Comparison of ENCODE assay signal across 30 mouse cellular contexts in genomic region chr10:78573226-78573625, GRCm38 (mm10). TPM values are rescaled to one million over a fixed set of nuclear protein-coding genes. Genes with fewer than 3 reads are reported as not detected.
DNase-seq lines count a peak whose midpoint lies in the region; ATAC-seq lines count a peak whose summit lies in the region.
"Had no signal": no experiment of that assay in that cellular context is flagged by ENCODE, and none has a peak within 500 bp of the region (broad histone marks: within the 10 kb centered on the region; RNA-seq: fewer than 3 reads in every experiment).

No protein-coding gene starts in this region.

- H3K9me3 ChIP-seq in embryonic facial prominence, embryonic 10.5 days = no peaks in the 10 kb centered on the region
- H3K9me3 ChIP-seq in embryonic facial prominence, embryonic 14.5 days (ENCODE audit: control insufficient read depth, low read length) = no peaks in the 10 kb centered on the region
- H3K9me3 ChIP-seq in midbrain, embryonic 10.5 days (replicated peaks) = no peaks in the 10 kb centered on the region
- H3K9me3 ChIP-seq: heart, embryonic 12.5 days; kidney, embryonic 15.5 days had no signal

- H3K36me3 ChIP-seq in embryonic facial prominence, embryonic 10.5 days (replicated peaks) = peaks cover 16% of the 10 kb centered on the region
- H3K36me3 ChIP-seq in embryonic facial prominence, embryonic 14.5 days (ENCODE audit: control insufficient read depth, insufficient read depth, low read length) = peaks cover 18% of the 10 kb centered on the region
- peaks cover 13% of the 10 kb centered on the region for H3K36me3 ChIP-seq in midbrain, embryonic 10.5 days

- H3K4me2 ChIP-seq in embryonic facial prominence, embryonic 14.5 days (ENCODE audit: low read depth, low read length) = no peak overlapping the region

- H3K4me3 ChIP-seq in embryonic facial prominence, embryonic 10.5 days = no peak overlapping the region
- no peak overlapping the region for H3K4me3 ChIP-seq in embryonic facial prominence, embryonic 14.5 days (ENCODE audit: low read depth, low read length)
- no peak overlapping the region for H3K4me3 ChIP-seq in midbrain, embryonic 10.5 days

- H3K4me1 ChIP-seq in embryonic facial prominence, embryonic 10.5 days = peaks cover 14% of the 10 kb centered on the region
- H3K4me1 ChIP-seq in embryonic facial prominence, embryonic 14.5 days (ENCODE audit: control insufficient read depth, insufficient read depth, low read length) = peaks cover 12% of the 10 kb centered on the region
- H3K4me1 ChIP-seq in midbrain, embryonic 10.5 days = peaks cover 16% of the 10 kb centered on the region

- peak overlapping the region; percentile 92; the same call in 1 of the 2 replicates for H3K27ac ChIP-seq in embryonic facial prominence, embryonic 10.5 days (replicated peaks)
- peak overlapping the region; percentile 96 for H3K27ac ChIP-seq in embryonic facial prominence, embryonic 14.5 days (replicated peaks; ENCODE audit: low read depth, low read length)
- no peak overlapping the region for H3K27ac ChIP-seq in midbrain, embryonic 10.5 days (replicated peaks)
- H3K27ac ChIP-seq: macrophage had no signal

- no peaks in the 10 kb centered on the region for H3K27me3 ChIP-seq in embryonic facial prominence, embryonic 10.5 days (replicated peaks; ENCODE audit: low read depth, poor library complexity, severe bottlenecking)
- no peaks in the 10 kb centered on the region for H3K27me3 ChIP-seq in embryonic facial prominence, embryonic 14.5 days (replicated peaks; ENCODE audit: control insufficient read depth, insufficient read depth, low read length)
- no peaks in the 10 kb centered on the region for H3K27me3 ChIP-seq in midbrain, embryonic 10.5 days (ENCODE audit: low read depth, poor library complexity, severe bottlenecking)
- H3K27me3 ChIP-seq: heart, embryonic 12.5 days; kidney, embryonic 15.5 days had no signal

- WGBS in embryonic facial prominence, embryonic 10.5 days = 79% methylated on average over 3 of the region's 3 CpGs
- 61% methylated on average over 3 of the region's 3 CpGs for WGBS in embryonic facial prominence, embryonic 14.5 days
- WGBS in midbrain, embryonic 10.5 days = 79% methylated on average over 3 of the region's 3 CpGs

- ATAC-seq in embryonic facial prominence, embryonic 14.5 days (ENCODE audit: low read depth) = no peak
- ATAC-seq: activated CD4-positive, CD25-positive, alpha-beta regulatory T cell, adult 4 months; lung, postnatal 0 days had no signal

- no peak overlapping the region for H3K9ac ChIP-seq in embryonic facial prominence, embryonic 14.5 days (ENCODE audit: low read depth, low read length)

- peak; percentile 88 for DNase-seq in heart, adult 11 months
- no peak for DNase-seq in heart, adult 9 months (ENCODE audit: low spot score in 2 of 2)
- DNase-seq in embryonic facial prominence, embryonic 10.5 days (ENCODE audit: low spot score) = no peak
- DNase-seq in embryonic facial prominence, embryonic 14.5 days (ENCODE audit: low spot score) = no peak
- DNase-seq in telencephalon, adult 2 months (ENCODE audit: low read depth, low spot score) = peak; percentile 46
- no peak for DNase-seq in ovary, postnatal 10 days (ENCODE audit: low spot score)
- DNase-seq in midbrain, embryonic 10.5 days (ENCODE audit: low spot score) = no peak
- DNase-seq: adrenal gland, postnatal 14 days; cerebellum, postnatal 10 days; embryo, embryonic 11 days; heart, postnatal 10 days; kidney, adult 11 months; kidney, postnatal 36 days; retina, postnatal 1 day; right cerebral cortex, postnatal 25 days; spleen, adult 18-20 months; thymus, postnatal 14 days had no signal

RNA-seq across cellular contexts. Expression of gene Ilvbl, which starts 0.9 kb away (rescaled TPM):
- 36.0 and 40.7 TPM in 2 replicates for polyA plus RNA-seq in embryonic facial prominence, embryonic 10.5 days (2016; fragmentation: Nextera tagmentation; extraction: Ambion mirVana)
- 42.7 and 42.8 TPM in 2 replicates for polyA plus RNA-seq in embryonic facial prominence, embryonic 14.5 days (2014; fragmentation: Nextera tagmentation; extraction: Ambion mirVana)
- 38.3 and 48.9 TPM in 2 replicates for polyA plus RNA-seq in midbrain, embryonic 10.5 days (2016; fragmentation: Nextera tagmentation; extraction: Ambion mirVana)

RNA-seq across cellular contexts. Expression of gene Syde1, which starts 18.5 kb away (rescaled TPM):
- 19.1 and 19.3 TPM in 2 replicates for polyA plus RNA-seq in embryonic facial prominence, embryonic 10.5 days (2016; fragmentation: Nextera tagmentation; extraction: Ambion mirVana)
- 19.6 and 20.6 TPM in 2 replicates for polyA plus RNA-seq in embryonic facial prominence, embryonic 14.5 days (2014; fragmentation: Nextera tagmentation; extraction: Ambion mirVana)
- polyA plus RNA-seq in midbrain, embryonic 10.5 days (2016; fragmentation: Nextera tagmentation; extraction: Ambion mirVana) = 13.4 and 14.5 TPM in 2 replicates

RNA-seq across cellular contexts. Expression of gene Olfr1357, which starts 44.6 kb away (rescaled TPM):
- not detected in 2 replicates for polyA plus RNA-seq in embryonic facial prominence, embryonic 10.5 days (2016; fragmentation: Nextera tagmentation; extraction: Ambion mirVana)
- polyA plus RNA-seq in embryonic facial prominence, embryonic 14.5 days (2014; fragmentation: Nextera tagmentation; extraction: Ambion mirVana) = 0.08 TPM in 1 of 2 replicates, not detected in the other
- not detected in 2 replicates for polyA plus RNA-seq in midbrain, embryonic 10.5 days (2016; fragmentation: Nextera tagmentation; extraction: Ambion mirVana)
- polyA plus RNA-seq: activated CD4-positive, CD25-positive, alpha-beta regulatory T cell, adult 4 months; brain, embryonic 14.5 days; C2C12; forebrain, embryonic 11.5 days; heart, embryonic 12.5 days; hindbrain, embryonic 11.5 days; kidney, embryonic 15.5 days; liver, adult 2 months; liver, embryonic 16.5 days; lung, postnatal 0 days; macrophage; midbrain, embryonic 16.5 days; testis, adult 2 months had no signal

RNA-seq across cellular contexts. Expression of gene Olfr1358, which starts 56.0 kb away (rescaled TPM):
- polyA plus RNA-seq in embryonic facial prominence, embryonic 10.5 days (2016; fragmentation: Nextera tagmentation; extraction: Ambion mirVana) = not detected in 2 replicates
- not detected in 2 replicates for polyA plus RNA-seq in embryonic facial prominence, embryonic 14.5 days (2014; fragmentation: Nextera tagmentation; extraction: Ambion mirVana)
- polyA plus RNA-seq in midbrain, embryonic 10.5 days (2016; fragmentation: Nextera tagmentation; extraction: Ambion mirVana) = not detected in 2 replicates
- polyA plus RNA-seq: activated CD4-positive, CD25-positive, alpha-beta regulatory T cell, adult 4 months; C2C12; forebrain, embryonic 11.5 days; heart, embryonic 12.5 days; kidney, embryonic 15.5 days; liver, adult 2 months; liver, embryonic 16.5 days; lung, postnatal 0 days; macrophage; midbrain, embryonic 16.5 days had no signal

Comparison
In these comparisons a context has a peak if more than half of its experiments do, and no peak if none do; other contexts are left out.
1. DNase-seq: peak in heart, adult 11 months (single experiment) and telencephalon, adult 2 months (single experiment); none in heart, adult 9 months (0 of 2), embryonic facial prominence, embryonic 10.5 days (single experiment), embryonic facial prominence, embryonic 14.5 days (single experiment), ovary, postnatal 10 days (single experiment) and midbrain, embryonic 10.5 days (single experiment).